Mouse (Mus musculus): ENCODE data around the gene Apoh. TPM values are rescaled to one million over a fixed set of nuclear protein-coding genes. Genes with fewer than 3 reads are reported as not detected.
A peak's percentile ranks its signal among the peaks of the same experiment; 100 is the strongest.

The Apoh gene
- 0.29 and 0.37 TPM in 2 replicates for polyA plus RNA-seq (2015; fragmentation: Nextera tagmentation; extraction: Ambion mirVana)

DNA sequence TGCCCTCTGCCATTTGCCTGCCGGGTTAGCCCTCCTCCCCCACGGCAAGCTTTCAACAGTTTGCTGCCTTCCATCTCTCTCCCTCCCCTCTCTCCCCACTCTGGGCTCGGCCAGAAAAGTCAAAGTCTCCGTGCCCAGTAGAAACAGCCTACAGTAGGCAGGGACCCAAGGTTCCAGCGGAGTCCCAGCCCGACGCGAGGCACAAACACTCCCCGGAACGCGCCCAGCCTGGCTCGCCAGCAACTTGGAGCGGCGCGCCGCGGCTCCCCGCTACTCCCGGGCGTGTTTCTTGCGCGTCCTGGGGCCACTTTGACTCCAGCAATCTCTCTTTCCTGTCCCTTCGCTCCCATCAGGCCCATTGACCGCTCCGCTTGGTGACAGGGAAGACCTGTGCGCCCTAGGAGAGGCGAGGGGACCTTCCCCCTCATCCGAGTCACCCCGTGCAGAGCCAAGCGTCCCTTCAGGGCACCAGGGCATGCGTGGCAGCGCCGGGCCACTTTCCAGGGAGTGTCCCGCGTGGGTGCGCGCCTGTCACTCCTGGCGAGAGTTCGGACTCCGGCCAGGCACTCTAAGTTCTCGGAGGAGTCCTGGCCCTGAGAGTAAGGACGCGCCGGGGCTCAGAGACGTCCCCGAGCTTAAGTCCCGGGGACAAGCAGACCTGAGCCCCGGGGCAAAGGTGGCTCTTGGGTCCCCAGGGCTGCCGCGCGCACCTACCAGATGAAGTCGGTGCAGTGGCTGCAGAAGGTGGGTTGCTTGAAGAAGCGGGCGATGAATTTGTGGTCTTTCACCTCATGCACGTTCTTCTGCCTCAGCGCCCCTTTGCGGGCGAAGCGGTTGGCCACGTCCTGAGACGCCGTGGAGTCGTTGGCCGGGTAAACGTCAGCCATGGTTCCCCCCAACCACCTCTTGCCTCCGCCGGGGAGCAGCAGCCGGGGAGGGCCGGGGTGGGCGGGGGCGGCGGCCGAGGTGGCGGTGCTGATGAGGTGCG is at the start of gene Apoh:
Apoh (plus strand) TSS at position 574 of the 988 bp plus-strand sequence.
- peak; percentile 46 for DNase-seq (ENCODE audit: low spot score)
- Histone ChIP-seq H3K36me3 (ENCODE audit: insufficient read depth, low read length) (no peaks in the 10 kb centered on the region), H3K9me3 (ENCODE audit: low read length) (no peaks in the 10 kb centered on the region), H3K4me3 (ENCODE audit: low read depth, low read length) (peak within 1 kb of the TSS; percentile 72), H3K4me2 (replicated peaks; ENCODE audit: low read depth, low read length) (peak within 1 kb of the TSS; percentile 96), H3K27ac (ENCODE audit: low read length) (peak within 1 kb of the TSS; percentile 75), H3K4me1 (ENCODE audit: insufficient read depth, low read depth, low read length) (peaks cover 4% of the 10 kb centered on the region; the same call in 1 of the 2 replicates), H3K9ac (replicated peaks; ENCODE audit: low read depth) (peak within 1 kb of the TSS; percentile 55), H3K27me3 (replicated peaks; ENCODE audit: insufficient read depth, low read length) (no peaks in the 10 kb centered on the region)
- peak; percentile 17; the same call in 1 of the 2 replicates for TF ChIP-seq CTCF (IDR thresholded peaks at IDR 0.05)
- TF ChIP-seq EP300 (IDR thresholded peaks at IDR 0.05) = no peak
- 1% methylated on average over 58 of the region's 75 CpGs for WGBS
- ATAC-seq = peak; percentile 11

DNA sequence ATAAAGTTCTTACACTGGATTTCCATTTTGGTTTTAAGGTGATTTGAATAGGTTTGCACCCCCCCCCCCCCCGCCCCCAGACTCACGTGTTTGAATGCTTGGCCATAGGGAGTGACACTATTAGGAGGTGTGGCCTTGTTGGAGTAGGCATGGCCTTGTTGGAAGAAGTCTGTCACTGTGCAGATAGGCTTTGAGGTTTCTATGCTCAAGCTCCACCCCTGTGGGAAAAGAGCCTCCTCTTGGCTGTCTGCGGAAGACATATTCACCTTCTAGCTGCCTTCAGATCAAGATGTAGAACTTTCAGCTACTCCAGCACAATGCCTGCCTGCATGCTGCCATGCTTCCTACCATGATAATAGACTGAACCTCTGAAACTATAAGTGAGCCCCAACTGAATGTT is 49.3 kb upstream of the Apoh start:
- H3K9me3 ChIP-seq (ENCODE audit: low read length) = no peaks in the 10 kb centered on the region
- H3K9ac ChIP-seq (replicated peaks; ENCODE audit: low read depth) = no peak overlapping the region
- no peak for DNase-seq (ENCODE audit: low spot score)
- no peak overlapping the region for H3K27ac ChIP-seq (ENCODE audit: low read length)
- WGBS = 65% methylated on average over 3 of the region's 3 CpGs
- no peaks in the 10 kb centered on the region for H3K36me3 ChIP-seq (ENCODE audit: insufficient read depth, low read length)
- no peaks in the 10 kb centered on the region for H3K27me3 ChIP-seq (replicated peaks; ENCODE audit: insufficient read depth, low read length)
- TF ChIP-seq EP300 (IDR thresholded peaks at IDR 0.05) = no peak
- TF ChIP-seq CTCF (IDR thresholded peaks at IDR 0.05) = no peak
- no peak overlapping the region for H3K4me2 ChIP-seq (replicated peaks; ENCODE audit: low read depth, low read length)
- ATAC-seq = no peak
- H3K4me1 ChIP-seq (ENCODE audit: insufficient read depth, low read depth, low read length) = no peaks in the 10 kb centered on the region
- no peak overlapping the region for H3K4me3 ChIP-seq (ENCODE audit: low read depth, low read length)

GRCm38 (mm10) chr11:108294305-108294813 is 48.8 kb upstream of the Apoh start:
- WGBS = 80% methylated on average over 12 of the region's 12 CpGs
- no peak overlapping the region for H3K27ac ChIP-seq (ENCODE audit: low read length)
- H3K36me3 ChIP-seq (ENCODE audit: insufficient read depth, low read length) = no peaks in the 10 kb centered on the region
- no peak for DNase-seq (ENCODE audit: low spot score)
- no peak for TF ChIP-seq CTCF (IDR thresholded peaks at IDR 0.05)
- TF ChIP-seq EP300 (IDR thresholded peaks at IDR 0.05) = no peak
- H3K9ac ChIP-seq (replicated peaks; ENCODE audit: low read depth) = no peak overlapping the region
- ATAC-seq = no peak
- H3K9me3 ChIP-seq (ENCODE audit: low read length) = no peaks in the 10 kb centered on the region
- no peaks in the 10 kb centered on the region for H3K27me3 ChIP-seq (replicated peaks; ENCODE audit: insufficient read depth, low read length)
- H3K4me2 ChIP-seq (replicated peaks; ENCODE audit: low read depth, low read length) = no peak overlapping the region
- H3K4me1 ChIP-seq (ENCODE audit: insufficient read depth, low read depth, low read length) = no peaks in the 10 kb centered on the region
- H3K4me3 ChIP-seq (ENCODE audit: low read depth, low read length) = no peak overlapping the region

DNA sequence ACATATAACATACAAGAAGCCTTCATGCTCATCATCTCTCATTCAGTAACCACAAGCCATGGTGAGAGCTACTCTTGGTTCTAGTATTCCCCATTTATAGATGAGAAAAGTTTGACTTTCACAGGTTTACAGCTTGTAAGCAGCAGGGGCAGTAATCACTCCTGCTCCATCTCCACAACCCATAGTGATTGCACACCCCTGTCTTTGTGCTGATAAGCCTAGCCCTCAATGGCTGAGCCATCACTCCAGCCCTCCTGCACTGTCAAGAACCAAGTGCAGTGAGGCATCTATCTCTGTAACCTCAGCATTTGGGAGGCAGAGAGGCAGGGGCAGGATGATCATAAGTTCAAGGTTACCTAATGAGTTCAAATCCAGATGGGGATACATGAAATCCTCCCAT is 47.8 kb upstream of the Apoh start:
- no peaks in the 10 kb centered on the region for H3K27me3 ChIP-seq (replicated peaks; ENCODE audit: insufficient read depth, low read length)
- no peaks in the 10 kb centered on the region for H3K4me1 ChIP-seq (ENCODE audit: insufficient read depth, low read depth, low read length)
- H3K9me3 ChIP-seq (ENCODE audit: low read length) = no peaks in the 10 kb centered on the region
- H3K27ac ChIP-seq (ENCODE audit: low read length) = no peak overlapping the region
- TF ChIP-seq CTCF (IDR thresholded peaks at IDR 0.05) (no peak), EP300 (IDR thresholded peaks at IDR 0.05) (no peak)
- H3K4me2 ChIP-seq (replicated peaks; ENCODE audit: low read depth, low read length) = no peak overlapping the region
- ATAC-seq (no peak), DNase-seq (ENCODE audit: low spot score) (no peak)
- H3K36me3 ChIP-seq (ENCODE audit: insufficient read depth, low read length) = no peaks in the 10 kb centered on the region
- H3K9ac ChIP-seq (replicated peaks; ENCODE audit: low read depth) = no peak overlapping the region
- no peak overlapping the region for H3K4me3 ChIP-seq (ENCODE audit: low read depth, low read length)

DNA sequence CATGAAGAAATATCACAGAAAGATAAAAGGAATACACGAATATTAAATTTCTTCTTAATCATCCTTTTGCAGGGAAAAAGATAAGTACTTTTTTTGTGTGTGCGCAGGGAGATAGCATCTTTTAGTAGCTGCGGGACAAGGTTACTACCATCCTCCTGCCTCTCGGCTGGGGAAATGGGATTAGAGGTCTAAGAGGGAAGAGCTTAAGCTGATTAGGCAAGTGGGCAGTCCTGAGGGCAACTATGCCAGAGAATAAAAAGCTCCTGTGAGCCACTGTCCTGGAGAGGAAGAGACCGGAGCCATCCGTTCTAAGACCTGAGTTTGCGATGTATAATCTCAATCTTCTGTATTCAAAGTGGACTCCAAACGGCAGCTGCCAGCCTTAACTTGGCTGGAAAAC is 45.2 kb upstream of the Apoh start:
- TF ChIP-seq EP300 (IDR thresholded peaks at IDR 0.05) = no peak
- H3K9me3 ChIP-seq (ENCODE audit: low read length) = no peaks in the 10 kb centered on the region
- DNase-seq (ENCODE audit: low spot score) (no peak), ATAC-seq (no peak)
- H3K4me2 ChIP-seq (replicated peaks; ENCODE audit: low read depth, low read length) = no peak overlapping the region
- H3K9ac ChIP-seq (replicated peaks; ENCODE audit: low read depth) = no peak overlapping the region
- H3K4me3 ChIP-seq (ENCODE audit: low read depth, low read length) = no peak overlapping the region
- H3K27ac ChIP-seq (ENCODE audit: low read length) = no peak overlapping the region
- 68% methylated on average over 8 of the region's 8 CpGs for WGBS
- no peaks in the 10 kb centered on the region for H3K27me3 ChIP-seq (replicated peaks; ENCODE audit: insufficient read depth, low read length)
- no peaks in the 10 kb centered on the region for H3K36me3 ChIP-seq (ENCODE audit: insufficient read depth, low read length)
- H3K4me1 ChIP-seq (ENCODE audit: insufficient read depth, low read depth, low read length) = no peaks in the 10 kb centered on the region

DNA sequence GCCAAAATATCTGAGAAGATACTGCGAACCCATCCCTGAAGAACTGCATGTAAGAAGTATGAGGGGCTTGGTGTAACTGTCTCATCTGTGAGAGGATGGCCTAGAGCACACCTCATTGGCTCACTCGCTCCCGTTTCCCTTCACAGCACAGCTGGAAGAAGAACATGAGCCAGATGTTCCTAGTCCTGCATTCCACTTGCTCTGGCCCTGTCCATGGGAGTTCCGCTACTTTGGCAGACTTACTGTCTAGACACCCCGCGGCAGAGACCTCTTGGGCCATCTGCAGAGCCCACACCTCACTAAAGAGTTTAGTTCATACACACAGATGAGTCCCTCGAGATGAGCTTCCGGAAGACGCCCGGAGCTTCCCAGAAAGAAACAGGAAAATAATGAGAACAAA is 43.2 kb upstream of the Apoh start:
- H3K27ac ChIP-seq (ENCODE audit: low read length) = no peak overlapping the region
- DNase-seq (ENCODE audit: low spot score) = no peak
- H3K9ac ChIP-seq (replicated peaks; ENCODE audit: low read depth) = no peak overlapping the region
- no peaks in the 10 kb centered on the region; the same call in 1 of the 2 replicates for H3K4me1 ChIP-seq (ENCODE audit: insufficient read depth, low read depth, low read length)
- no peaks in the 10 kb centered on the region for H3K36me3 ChIP-seq (ENCODE audit: insufficient read depth, low read length)
- no peak overlapping the region for H3K4me3 ChIP-seq (ENCODE audit: low read depth, low read length)
- no peaks in the 10 kb centered on the region for H3K27me3 ChIP-seq (replicated peaks; ENCODE audit: insufficient read depth, low read length)
- TF ChIP-seq CTCF (IDR thresholded peaks at IDR 0.05) (no peak), EP300 (IDR thresholded peaks at IDR 0.05) (no peak)
- H3K4me2 ChIP-seq (replicated peaks; ENCODE audit: low read depth, low read length) = no peak overlapping the region
- ATAC-seq = no peak
- 76% methylated on average over 10 of the region's 10 CpGs for WGBS
- no peaks in the 10 kb centered on the region for H3K9me3 ChIP-seq (ENCODE audit: low read length)

Measured in lung, postnatal 0 days (tissue).